Mouse (Mus musculus): ENCODE measurements at regions not wholly inside any gene's neighbourhood (a gene's known extent, or its start where the extent isn't known, plus 50 kb on each side); places are given as distances from the start of the nearest gene placed in this dataset.

DNA sequence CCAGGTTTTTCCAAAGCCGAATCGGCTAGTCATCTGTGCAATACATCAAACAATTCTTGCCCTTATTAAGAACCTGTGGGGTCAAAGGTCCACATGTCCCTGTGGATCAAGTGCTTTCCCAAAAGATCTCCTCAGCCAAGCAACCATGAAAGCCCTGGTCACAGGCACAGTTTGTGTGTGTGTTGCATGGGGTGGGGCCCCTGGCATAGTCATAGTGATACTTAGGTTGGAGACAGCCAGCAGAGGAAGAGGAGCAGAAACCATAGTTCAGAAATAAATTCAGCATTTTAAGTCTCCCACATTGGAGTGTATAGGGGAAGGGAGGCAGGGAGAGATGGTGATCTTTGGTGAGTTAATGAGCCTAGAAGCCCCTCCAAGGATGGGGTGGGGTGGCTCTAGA, 187.1 kb upstream of the Ubl3 start (continued):
- TF ChIP-seq ZKSCAN1 (IDR thresholded peaks at IDR 0.05; ENCODE audit: borderline replicate concordance, low read depth, low read length) (no peak), MEF2A (IDR thresholded peaks at IDR 0.05; ENCODE audit: borderline replicate concordance, low read depth, low read length) (no peak), UBTF (IDR thresholded peaks at IDR 0.05; ENCODE audit: low read depth, low read length) (no peak), USF1 (IDR thresholded peaks at IDR 0.05; ENCODE audit: low read depth, low read length) (no peak), ZC3H11A (IDR thresholded peaks at IDR 0.05; ENCODE audit: low read depth, low read length) (no peak), E2F4 (IDR thresholded peaks at IDR 0.05; ENCODE audit: insufficient replicate concordance, low read depth, low read length) (no peak), SIN3A (IDR thresholded peaks at IDR 0.05; ENCODE audit: low read length) (peak; percentile 80), CTCF (conservative IDR thresholded peaks at IDR 0.05 in 1 of 2, IDR thresholded peaks at IDR 0.05 in 1 of 2; ENCODE audit: low read depth in 2 of 2, low read length in 2 of 2) (no peak), RCOR1 (conservative IDR thresholded peaks at IDR 0.05; ENCODE audit: low read depth, low read length) (no peak), ZMIZ1 (IDR thresholded peaks at IDR 0.05; ENCODE audit: low read depth, low read length) (0 out of 2 replicates have a peak, but pooled peaks have one; percentile 3), USF2 (conservative IDR thresholded peaks at IDR 0.05; ENCODE audit: low read depth, low read length) (no peak), IRF4 (IDR thresholded peaks at IDR 0.05; ENCODE audit: low read depth, low read length) (peak; percentile 96), MAX (IDR thresholded peaks at IDR 0.05; ENCODE audit: low read length) (peak; percentile 41), JUN (IDR thresholded peaks at IDR 0.05; ENCODE audit: insufficient read depth, low read depth, low read length) (peak; percentile 68), MXI1 (IDR thresholded peaks at IDR 0.05; ENCODE audit: low read depth, low read length) (peak; percentile 13; the same call in 1 of the 2 replicates), CHD1 (IDR thresholded peaks at IDR 0.05; ENCODE audit: low read depth, low read length) (no peak), BHLHE40 (IDR thresholded peaks at IDR 0.05; ENCODE audit: low read depth, low read length) (no peak), MAZ (IDR thresholded peaks at IDR 0.05; ENCODE audit: low read depth, low read length) (no peak), TBP (conservative IDR thresholded peaks at IDR 0.05; ENCODE audit: low read depth, low read length) (no peak), ETS1 (conservative IDR thresholded peaks at IDR 0.05; ENCODE audit: low read depth, low read length) (0 out of 2 replicates have a peak, but pooled peaks have one; percentile 14), HCFC1 (IDR thresholded peaks at IDR 0.05; ENCODE audit: low read depth, low read length) (no peak), NELFE (IDR thresholded peaks at IDR 0.05; ENCODE audit: low read depth, low read length) (0 out of 2 replicates have a peak, but pooled peaks have one; percentile 19)

DNA sequence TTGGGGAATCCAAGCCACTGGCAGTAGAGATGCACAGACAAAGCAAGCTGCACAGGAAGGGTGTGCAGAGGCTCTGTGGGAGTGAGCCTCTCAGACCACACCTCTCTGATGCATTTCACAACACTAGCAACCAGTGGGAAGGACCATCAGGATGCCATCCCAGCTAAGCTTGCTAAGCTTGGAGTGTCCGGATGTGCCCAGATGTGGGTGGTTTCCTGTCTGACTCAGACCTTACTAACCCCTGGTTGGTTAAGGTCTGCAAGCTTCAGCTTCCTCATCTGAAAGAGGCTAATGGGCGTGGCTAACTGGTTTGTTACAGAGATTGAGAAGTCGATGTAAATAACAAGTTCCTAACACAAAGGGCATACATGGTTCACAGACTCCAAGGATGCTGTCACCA, 186.6 kb upstream of the Ubl3 start:
- H3K27me3 ChIP-seq (replicated peaks) = no peaks in the 10 kb centered on the region
- peak overlapping the region; percentile 90 for H3K4me2 ChIP-seq (ENCODE audit: insufficient read depth, low read depth, poor library complexity, severe bottlenecking)
- peak overlapping the region; percentile 49 to 62 (median 60) for H3K4me3 ChIP-seq (replicated peaks in 1 of 3; ENCODE audit: low read depth in 2 of 3, low read length in 2 of 3, poor library complexity in 1 of 3)
- H3K79me2 ChIP-seq (replicated peaks; ENCODE audit: control insufficient read depth, extremely low read depth, insufficient read depth, poor library complexity, severe bottlenecking) = no peaks in the 10 kb centered on the region
- in situ Hi-C loops (cut with MboI; ENCODE audit: low pct_ligation_motif_present, low pct_unique_long_range_greater_than_20kb, low sequenced_read_pairs) (no loop called here), dilution Hi-C loops (cut with MboI; ENCODE audit: extremely low pct_ligation_motif_present, extremely low pct_unique_long_range_greater_than_20kb, low sequenced_read_pairs) (no loop called here)
- peak overlapping the region; percentile 55 for H3K9ac ChIP-seq (ENCODE audit: insufficient read depth, low read depth)
- H3K9me3 ChIP-seq (replicated peaks; ENCODE audit: low read length) = peaks cover 21% of the 10 kb centered on the region
- peak; percentile 96 for DNase-seq (ENCODE audit: extremely low read depth)
- peak overlapping the region; percentile 92 for H3K27ac ChIP-seq (ENCODE audit: insufficient read depth, low read depth)
- H3K4me1 ChIP-seq (ENCODE audit: control insufficient read depth in 1 of 2, insufficient read depth in 2 of 2) = peaks cover 4 to 14% of the 10 kb centered on the region in 2 experiments
- peaks cover 0 to 18% of the 10 kb centered on the region in 2 experiments for H3K36me3 ChIP-seq (replicated peaks in 1 of 2; ENCODE audit: control insufficient read depth in 1 of 2, insufficient read depth in 1 of 2, low read length in 1 of 2)
- TF ChIP-seq RCOR1 (conservative IDR thresholded peaks at IDR 0.05; ENCODE audit: low read depth, low read length) (no peak), USF2 (conservative IDR thresholded peaks at IDR 0.05; ENCODE audit: low read depth, low read length) (no peak), IRF4 (IDR thresholded peaks at IDR 0.05; ENCODE audit: low read depth, low read length) (0 out of 2 replicates have a peak, but pooled peaks have one; percentile 7), ZNF384 (IDR thresholded peaks at IDR 0.05; ENCODE audit: low read depth, low read length) (no peak), NELFE (IDR thresholded peaks at IDR 0.05; ENCODE audit: low read depth, low read length) (no peak), PAX5 (IDR thresholded peaks at IDR 0.05; ENCODE audit: low read length) (no peak), MAX (IDR thresholded peaks at IDR 0.05; ENCODE audit: low read length) (no peak), GABPA (IDR thresholded peaks at IDR 0.05; ENCODE audit: insufficient replicate concordance, low read depth, low read length) (no peak), SIN3A (IDR thresholded peaks at IDR 0.05; ENCODE audit: low read length) (no peak; the same call in 1 of the 2 replicates), E2F4 (IDR thresholded peaks at IDR 0.05; ENCODE audit: insufficient replicate concordance, low read depth, low read length) (no peak), MAFK (IDR thresholded peaks at IDR 0.05; ENCODE audit: insufficient replicate concordance, low read length) (no peak), HCFC1 (IDR thresholded peaks at IDR 0.05; ENCODE audit: low read depth, low read length) (peak; percentile 31), CHD1 (IDR thresholded peaks at IDR 0.05; ENCODE audit: low read depth, low read length) (no peak), POLR2A (IDR thresholded peaks at IDR 0.05; ENCODE audit: low read depth, low read length) (peak; percentile 30; the same call in 1 of the 2 replicates), JUND (conservative IDR thresholded peaks at IDR 0.05; ENCODE audit: low read depth, low read length) (no peak), MXI1 (IDR thresholded peaks at IDR 0.05; ENCODE audit: low read depth, low read length) (peak; percentile 26; the same call in 1 of the 2 replicates), ELF1 (IDR thresholded peaks at IDR 0.05; ENCODE audit: low read depth, low read length) (peak; percentile 67), SMC3 (IDR thresholded peaks at IDR 0.05; ENCODE audit: low read depth, low read length) (no peak), POLR2AphosphoS2 (IDR thresholded peaks at IDR 0.05; ENCODE audit: low read depth, low read length) (no peak), CTCF (conservative IDR thresholded peaks at IDR 0.05 in 1 of 2, IDR thresholded peaks at IDR 0.05 in 1 of 2; ENCODE audit: low read depth in 2 of 2, low read length in 2 of 2) (no peak), BHLHE40 (IDR thresholded peaks at IDR 0.05; ENCODE audit: low read depth, low read length) (no peak), KAT2A (IDR thresholded peaks at IDR 0.05; ENCODE audit: insufficient replicate concordance, low read length) (no peak), MAZ (IDR thresholded peaks at IDR 0.05; ENCODE audit: low read depth, low read length) (no peak), EP300 (IDR thresholded peaks at IDR 0.05; ENCODE audit: low read length) (no peak; the same call in 1 of the 2 replicates), MYC (IDR thresholded peaks at IDR 0.05; ENCODE audit: low read depth, low read length) (no peak), ZC3H11A (IDR thresholded peaks at IDR 0.05; ENCODE audit: low read depth, low read length) (no peak), CHD2 (IDR thresholded peaks at IDR 0.05; ENCODE audit: low read length) (no peak)

Measured in CH12.LX (cell line).